Mouse (Mus musculus): Measurements from ENCODE around the gene Mthfd2. TPM values are rescaled to one million over a fixed set of nuclear protein-coding genes. Genes with fewer than 3 reads are reported as not detected.
A peak's percentile ranks its signal among the peaks of the same experiment; 100 is the strongest.

Mthfd2 gene
- 1 to 10 TPM; 4.6 to 6.2 TPM for total RNA-seq (2021)

- DNase-seq (ENCODE audit: low spot score in 2 of 2): peak; percentile 92 to 95
- intact Hi-C loops (cut with DNase I): loop anchor here (5.0 to 10.0 kb wide), 2 partner anchors 113 to 211 kb away; partner anchors contain the start of gene Mogs
Measured at GRCm38 (mm10) chr6:83325525-83326393, at the start of gene Mthfd2, which contains the start of gene Mob1a. Mthfd2 (minus strand) TSS chr6:83325908. Mob1a (plus strand) TSS chr6:83326016.

- DNase-seq (ENCODE audit: low spot score in 2 of 2): no peak
- intact Hi-C loops (cut with DNase I): loop anchor here (5.0 kb wide), 1 partner anchor 68 kb away; no protein-coding TSS in a partner anchor
Measured at GRCm38 (mm10) chr6:83373704-83374300, 48.1 kb upstream of the Mthfd2 start.

DNA sequence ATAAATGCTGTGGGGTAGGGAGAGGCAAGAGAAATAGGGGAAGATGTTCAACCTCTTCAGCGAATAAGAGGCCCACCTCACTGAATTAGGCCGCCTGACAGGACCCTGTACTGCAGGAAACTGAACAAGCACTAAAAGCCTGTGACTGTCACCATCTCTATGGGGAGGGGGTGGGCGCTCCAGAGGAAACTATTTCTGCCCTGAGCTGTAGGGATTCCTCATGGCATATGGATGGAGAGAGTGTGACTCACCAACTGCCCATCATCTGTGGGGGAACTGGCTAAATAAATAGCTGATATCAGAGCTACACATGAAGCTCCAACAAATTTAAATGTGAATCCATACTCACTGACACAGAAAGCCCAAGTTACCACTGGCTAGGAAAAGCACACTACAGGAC is 45.6 kb upstream of the Mthfd2 start:
- no peak for DNase-seq (ENCODE audit: low spot score in 2 of 2)
- intact Hi-C loops (cut with DNase I): loop anchor here (5.0 kb wide), 1 partner anchor 71 kb away; no protein-coding TSS in a partner anchor

- no peak for DNase-seq (ENCODE audit: low spot score in 2 of 2)
- intact Hi-C loops (cut with DNase I): loop anchor here (5.0 kb wide), 1 partner anchor 72 kb away; no protein-coding TSS in a partner anchor
Measured at GRCm38 (mm10) chr6:83370316-83370965, 44.7 kb upstream of the Mthfd2 start.

DNA sequence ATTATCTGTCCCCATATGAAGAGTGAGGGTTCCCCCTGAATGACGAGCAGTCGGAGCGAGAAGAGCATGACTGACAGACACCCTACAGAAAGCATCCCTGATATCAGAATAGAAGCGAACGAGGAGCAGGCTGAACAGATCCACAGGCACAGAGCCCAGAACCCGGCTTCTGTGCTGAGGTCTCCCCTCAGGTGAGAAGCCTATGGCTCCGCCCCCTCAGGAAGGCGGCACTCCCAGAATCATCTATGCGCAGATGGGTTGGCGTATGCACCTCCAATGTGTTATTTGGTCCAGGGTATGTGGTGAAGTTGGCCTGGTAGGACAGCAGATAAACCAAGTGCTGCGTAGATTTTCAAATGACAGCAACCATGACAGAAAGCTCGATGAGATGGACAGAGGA is 37.4 kb upstream of the Mthfd2 start:
- no peak for DNase-seq (ENCODE audit: low spot score in 2 of 2)
- intact Hi-C loops (cut with DNase I): no loop called here

GRCm38 (mm10) chr6:83361523-83362248 is 36.0 kb upstream of the Mthfd2 start:
- intact Hi-C loops (cut with DNase I): no loop called here
- no peak for DNase-seq (ENCODE audit: low spot score in 2 of 2)

DNA sequence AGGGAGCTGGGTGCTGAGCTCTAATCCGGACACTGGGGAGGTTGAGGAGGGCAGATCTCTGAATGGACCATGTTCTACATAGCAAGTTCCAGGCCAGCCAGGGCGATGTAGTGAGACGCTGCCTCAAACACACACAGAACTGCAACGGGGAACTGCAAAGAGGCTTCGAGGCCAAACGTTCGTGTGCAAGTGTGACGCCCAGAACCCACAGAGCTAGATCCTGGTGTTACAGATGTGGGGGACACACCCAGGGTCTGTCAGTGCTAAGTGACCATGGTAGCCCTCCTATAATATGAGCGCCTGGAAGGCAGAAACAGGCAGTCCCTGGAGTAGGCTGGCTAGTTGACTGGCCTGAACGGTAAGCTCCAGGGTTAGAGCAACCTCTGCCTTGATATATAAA is 31.7 kb upstream of the Mthfd2 start:
- intact Hi-C loops (cut with DNase I): loop anchor here (2.0 to 5.0 kb wide), 2 partner anchors 213 to 315 kb away; no protein-coding TSS in a partner anchor
- no peak for DNase-seq (ENCODE audit: low spot score in 2 of 2)

- intact Hi-C loops (cut with DNase I): loop anchor here (1.0 to 5.0 kb wide), 3 partner anchors 156 to 316 kb away; no protein-coding TSS in a partner anchor
- peak; percentile 82 for DNase-seq (ENCODE audit: low spot score in 2 of 2)
Measured at GRCm38 (mm10) chr6:83356569-83357138, 30.9 kb upstream of the Mthfd2 start.

GRCm38 (mm10) chr6:83354856-83355781 is 29.4 kb upstream of the Mthfd2 start:
- intact Hi-C loops (cut with DNase I): loop anchor here (5.0 kb wide), 1 partner anchor 317 kb away; no protein-coding TSS in a partner anchor
- DNase-seq (ENCODE audit: low spot score in 2 of 2): no peak

GRCm38 (mm10) chr6:83352666-83353410 is 27.1 kb upstream of the Mthfd2 start:
- intact Hi-C loops (cut with DNase I): no loop called here
- no peak for DNase-seq (ENCODE audit: low spot score in 2 of 2)

DNA sequence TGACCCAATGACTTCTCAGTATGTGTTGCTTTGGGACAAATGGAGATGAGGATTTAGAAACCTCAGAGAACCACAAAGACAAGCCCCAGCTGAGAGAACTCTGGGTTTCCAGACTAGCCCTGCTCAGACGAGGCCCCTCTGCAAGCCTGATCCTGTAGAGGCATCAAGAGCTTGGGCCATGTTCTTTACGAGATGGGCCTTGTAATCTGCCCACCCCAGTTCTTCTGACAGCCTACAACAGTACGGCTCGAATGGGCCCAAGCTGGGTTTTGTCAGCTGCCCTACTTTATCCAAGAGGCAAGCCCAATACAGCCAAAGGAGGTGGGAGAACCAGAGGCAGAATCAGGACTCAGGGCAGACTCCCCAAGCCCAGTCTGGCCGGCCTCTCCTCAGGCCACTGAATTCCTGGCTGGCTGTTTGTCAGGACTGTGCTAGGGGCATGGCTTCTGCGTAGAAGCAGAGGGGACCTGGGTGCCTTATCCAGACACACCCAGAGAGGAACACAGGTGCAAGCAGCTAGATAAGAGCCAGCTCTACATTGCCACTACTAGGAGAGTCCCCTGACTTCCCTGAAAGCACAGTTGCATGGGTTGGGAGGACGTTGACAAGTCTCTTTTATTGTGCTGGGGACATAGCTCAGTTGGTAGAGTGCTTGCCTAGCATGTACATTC is 25.9 kb upstream of the Mthfd2 start:
- intact Hi-C loops (cut with DNase I): no loop called here
- no peak for DNase-seq (ENCODE audit: low spot score in 2 of 2)

DNA sequence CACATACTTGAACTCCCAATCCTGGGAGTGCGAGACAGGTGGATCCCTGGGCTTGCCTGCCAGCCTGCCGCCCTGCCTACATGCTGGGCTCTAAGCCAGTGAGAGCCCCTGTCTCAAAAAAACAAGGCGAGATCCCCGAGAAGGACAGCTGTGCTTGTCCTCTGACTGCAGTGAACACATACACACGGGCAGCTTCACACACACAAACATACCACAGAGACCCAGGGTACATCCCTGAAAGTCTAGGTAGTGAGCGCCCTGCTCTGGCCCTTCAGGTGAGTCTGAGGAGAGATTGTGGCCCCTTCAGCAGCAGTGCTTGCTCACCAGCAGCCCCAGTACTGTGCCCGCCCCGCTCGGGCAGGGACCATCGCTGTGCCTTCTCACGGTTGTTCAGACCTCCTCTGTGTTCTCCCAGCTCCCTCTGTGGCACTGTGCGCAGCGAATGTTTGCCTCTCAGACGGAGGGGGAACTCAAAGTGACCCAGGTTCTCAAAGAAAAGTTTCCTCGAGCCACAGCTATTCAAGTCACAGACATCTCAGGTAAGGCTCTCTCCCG is 25.2 kb upstream of the Mthfd2 start:
- no peak for DNase-seq (ENCODE audit: low spot score in 2 of 2)
- intact Hi-C loops (cut with DNase I): no loop called here

- intact Hi-C loops (cut with DNase I): no loop called here
- no peak for DNase-seq (ENCODE audit: low spot score in 2 of 2)
Measured at GRCm38 (mm10) chr6:83350172-83350571, 24.5 kb upstream of the Mthfd2 start.

GRCm38 (mm10) chr6:83349274-83349958 is 23.7 kb upstream of the Mthfd2 start:
- DNase-seq (ENCODE audit: low spot score in 2 of 2): peak; percentile 91
- intact Hi-C loops (cut with DNase I): no loop called here

GRCm38 (mm10) chr6:83348873-83349272 is 23.2 kb upstream of the Mthfd2 start, which contains the start of gene Bola3:
Bola3 (plus strand) TSS chr6:83349147.
- intact Hi-C loops (cut with DNase I): no loop called here

DNA sequence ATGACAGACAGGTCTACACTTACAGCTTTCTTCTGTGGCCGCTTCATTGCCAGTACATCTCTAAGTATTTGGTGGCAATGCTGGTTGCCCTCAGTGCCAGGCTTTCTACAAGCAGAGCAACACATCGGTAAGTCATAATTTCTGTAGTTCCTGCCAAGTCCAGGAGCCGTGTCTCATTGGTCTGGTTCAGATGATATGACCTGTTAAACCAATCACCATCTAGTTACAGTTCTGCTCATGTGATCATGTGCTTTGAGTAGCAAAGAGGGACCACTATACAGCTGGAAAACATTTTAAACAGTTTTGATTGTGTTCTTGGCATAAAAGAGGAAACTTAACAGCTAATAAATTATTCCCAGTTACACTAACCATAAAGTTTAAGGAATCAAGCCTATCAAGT is 22.2 kb upstream of the Mthfd2 start:
- no peak for DNase-seq (ENCODE audit: low spot score in 2 of 2)
- intact Hi-C loops (cut with DNase I): no loop called here

More at GRCm38 (mm10) chr6:83348873-83349272, 23.2 kb upstream of the Mthfd2 start, which contains the start of gene Bola3:
- DNase-seq (ENCODE audit: low spot score in 2 of 2): no peak
